Mouse (Mus musculus) intestine, embryonic 16.5 days (tissue): ENCODE results near the gene Rbck1. TPM values are rescaled to one million over a fixed set of nuclear protein-coding genes. Genes with fewer than 3 reads are reported as not detected.
"Not testable (repeated sequence)": the region's sequence is repeated elsewhere in the genome, so short reads cannot be mapped to it uniquely, and the experiment has no call there.

Experiments used
- ATAC-seq: fragments of 200-750 bp; cut with Nextera tagmentation; 2 replicates; pipeline ENCODE4 v1.8.0; 2017; ENCODE audit warnings: moderate TSS enrichment, moderate library complexity
- H3K27ac ChIP-seq: fragments of 300-500 bp; sonication (generic); 2 replicates; pipeline ENCODE4 v1.5.1; 2014; ENCODE audit warnings: mild to moderate bottlenecking, low read length
- H3K27me3 ChIP-seq: fragments of 300-500 bp; sonication (generic); replicated peaks from 2 replicates; pipeline ENCODE4 v1.6.1; 2014; ENCODE audit warnings: low read length, control low read depth, mixed read lengths; ENCODE audit not compliant: control insufficient read depth, insufficient read depth
- H3K36me3 ChIP-seq: fragments of 300-500 bp; sonication (generic); 2 replicates; pipeline ENCODE4 v1.6.1; 2014; ENCODE audit warnings: low read length, control low read depth; ENCODE audit not compliant: control insufficient read depth, insufficient read depth
- H3K4me1 ChIP-seq: fragments of 300-500 bp; sonication (generic); 2 replicates; pipeline ENCODE4 v1.6.1; 2014; ENCODE audit warnings: low read length, control low read depth, mixed read lengths; ENCODE audit not compliant: control insufficient read depth, insufficient read depth
- H3K4me2 ChIP-seq: fragments of 300-500 bp; sonication (generic); 2 replicates; pipeline ENCODE4 v1.6.1; 2014; ENCODE audit warnings: low read depth, low read length, control low read depth
- H3K4me3 ChIP-seq: fragments of 300-500 bp; sonication (generic); 2 replicates; pipeline ENCODE4 v1.5.1; 2014; ENCODE audit warnings: mild to moderate bottlenecking, low read length
- H3K9ac ChIP-seq: fragments of 300-500 bp; sonication (generic); 2 replicates; pipeline ENCODE4 v1.6.1; 2014; ENCODE audit warnings: low read depth, low read length
- H3K9me3 ChIP-seq: fragments of 300-500 bp; sonication (generic); 2 replicates; pipeline ENCODE4 v1.6.1; 2016; ENCODE audit warnings: low read length, control low read depth; ENCODE audit not compliant: control insufficient read depth
- WGBS: fragments of 180-500 bp; shearing (Covaris S2); extraction: QIAGEN DNeasy Blood & Tissue Kit; methylation state at CpG from one replicate; pipeline ENCODE4 v1.1.7; 2014; 5-methylcytosine and 5-hydroxymethylcytosine counted together
- polyA plus RNA-seq: library from polyadenylated mRNA; unstranded; fragments of >200 nt; fragmentation: Nextera tagmentation; extraction: Ambion mirVana; gene quantifications from 2 replicates; pipeline ENCODE4 v1.2.1, GENCODE M21; 2015

The Rbck1 gene
- polyA plus RNA-seq, 1 experiment from 2014 or later: 82.5 TPM

DNA sequence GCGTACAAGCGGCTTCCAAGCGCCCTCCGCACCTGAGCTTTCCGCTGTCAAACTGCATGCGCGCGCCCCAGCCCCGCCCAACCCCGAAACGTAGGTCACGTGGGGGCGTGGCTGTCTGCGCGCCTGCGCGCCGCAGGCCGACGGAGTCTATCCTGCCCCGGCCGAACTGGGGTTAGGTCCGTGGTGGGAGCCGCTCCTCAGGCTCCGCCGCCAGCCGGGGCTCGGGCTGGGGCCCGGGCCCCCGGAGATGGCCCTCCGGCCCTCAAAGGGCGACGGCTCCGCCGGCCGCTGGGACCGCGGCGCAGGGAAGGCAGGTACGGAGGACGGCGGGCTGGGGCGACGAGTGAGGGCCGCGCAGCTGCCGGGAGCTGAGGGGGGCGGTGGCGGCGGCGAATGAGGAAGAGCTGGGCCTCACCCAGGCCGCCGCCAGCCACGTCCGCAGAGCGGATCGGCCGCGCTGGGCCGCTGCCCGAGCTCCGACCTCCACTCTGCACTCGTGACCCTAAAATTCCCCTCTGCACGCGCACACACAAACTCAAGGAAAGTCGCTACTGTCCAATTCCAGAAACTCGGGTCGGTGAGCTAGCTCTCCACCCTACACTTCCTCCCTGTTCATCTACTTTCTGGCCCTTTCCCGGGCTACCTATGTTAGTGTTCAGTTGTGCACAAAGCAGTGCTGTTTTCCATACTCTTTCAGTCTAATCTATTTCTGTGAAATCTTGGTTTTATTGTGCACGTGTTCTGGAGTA lies 38.6 kb downstream of the Rbck1 start, which contains the start of gene Tbc1d20:
Tbc1d20 (plus strand) TSS at position 102 of the 749 bp plus-strand sequence.
- Histone ChIP-seq H3K9ac (peak within 1 kb of the TSS; percentile 96), H3K4me1 (peaks cover 16% of the 10 kb centered on the region), H3K4me2 (peak within 1 kb of the TSS; percentile 79), H3K4me3 (peak within 1 kb of the TSS; percentile 97), H3K27me3 (no peaks in the 10 kb centered on the region), H3K27ac (peak within 1 kb of the TSS; percentile 85), H3K36me3 (no peaks in the 10 kb centered on the region), H3K9me3 (no peaks in the 10 kb centered on the region)
- WGBS: under 1% methylated on average over 67 of the region's 70 CpGs
- ATAC-seq: peak; percentile 98

- H3K9ac ChIP-seq: peak overlapping the region; percentile 96
- WGBS: 1% methylated on average over 15 of the region's 15 CpGs
- peaks cover 16% of the 10 kb centered on the region for H3K4me1 ChIP-seq
- H3K36me3 ChIP-seq: no peaks in the 10 kb centered on the region
- peak overlapping the region; percentile 79 for H3K4me2 ChIP-seq
- H3K9me3 ChIP-seq: no peaks in the 10 kb centered on the region
- H3K27ac ChIP-seq: no peak overlapping the region
- peak; percentile 61 for ATAC-seq
- peak overlapping the region; percentile 97 for H3K4me3 ChIP-seq
- no peaks in the 10 kb centered on the region for H3K27me3 ChIP-seq
These were observed 39.2 kb downstream of the Rbck1 start for GRCm38 (mm10) chr2:152293179-152293726.

GRCm38 (mm10) chr2:152292475-152292874 lies 40.0 kb downstream of the Rbck1 start:
- H3K4me3 ChIP-seq: no peak overlapping the region
- no peak overlapping the region for H3K4me2 ChIP-seq
- H3K27me3 ChIP-seq: no peaks in the 10 kb centered on the region
- 82% methylated on average over 2 of the region's 2 CpGs for WGBS
- H3K9ac ChIP-seq: no peak overlapping the region
- H3K27ac ChIP-seq: no peak overlapping the region
- H3K36me3 ChIP-seq: no peaks in the 10 kb centered on the region
- H3K9me3 ChIP-seq: no peaks in the 10 kb centered on the region
- ATAC-seq: no peak
- H3K4me1 ChIP-seq: peaks cover 16% of the 10 kb centered on the region

DNA sequence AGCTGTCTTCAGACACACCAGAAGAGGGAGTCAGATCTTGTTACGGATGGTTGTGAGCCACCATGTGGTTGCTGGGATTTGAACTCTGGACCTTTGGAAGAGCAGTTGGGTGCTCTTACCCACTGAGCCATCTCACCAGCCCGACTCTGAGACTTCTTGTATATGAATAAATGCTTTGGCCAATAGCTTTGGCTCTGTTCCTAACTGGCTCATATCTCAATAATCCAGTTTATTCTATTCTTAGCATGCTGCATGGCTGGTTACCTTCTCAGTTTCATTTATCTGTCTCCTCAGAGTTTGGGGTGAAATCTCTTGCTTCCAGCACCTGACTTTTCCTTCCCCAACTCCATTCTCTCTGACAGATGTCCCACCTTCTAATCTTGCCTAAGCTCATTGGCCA lies 42.8 kb downstream of the Rbck1 start:
- 76% methylated on average over 1 of the region's 2 CpGs for WGBS
- H3K9ac ChIP-seq, H3K27me3 ChIP-seq, H3K4me3 ChIP-seq, H3K27ac ChIP-seq, H3K4me1 ChIP-seq, H3K4me2 ChIP-seq, H3K36me3 ChIP-seq, H3K9me3 ChIP-seq, ATAC-seq: not testable (repeated sequence)

GRCm38 (mm10) chr2:152288046-152288445 lies 44.4 kb downstream of the Rbck1 start:
- WGBS: 74% methylated on average over 8 of the region's 8 CpGs

DNA sequence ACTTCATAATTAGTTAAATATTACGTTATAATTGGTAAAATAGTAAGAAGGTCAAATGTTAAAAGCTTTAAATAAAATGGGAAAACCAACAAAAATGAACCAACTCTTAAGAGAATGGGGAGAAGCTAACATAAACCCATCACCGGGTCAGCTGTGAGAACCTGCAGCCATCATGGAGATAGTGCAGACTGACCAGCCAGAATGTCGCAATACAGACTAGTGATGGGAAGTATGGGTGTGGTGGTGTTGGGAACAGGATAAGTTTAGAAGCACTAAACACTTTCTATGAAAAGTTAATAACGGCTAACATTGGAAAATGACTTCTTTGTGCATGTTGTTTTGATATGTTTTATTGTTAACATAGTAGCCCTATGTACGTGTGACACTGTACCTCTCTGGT lies 44.9 kb downstream of the Rbck1 start:
- Histone ChIP-seq H3K9ac (no peak overlapping the region), H3K9me3 (no peaks in the 10 kb centered on the region), H3K4me1 (no peaks in the 10 kb centered on the region), H3K27ac (no peak overlapping the region), H3K36me3 (no peaks in the 10 kb centered on the region; the same call in 1 of the 2 replicates), H3K4me2 (no peak overlapping the region), H3K27me3 (no peaks in the 10 kb centered on the region), H3K4me3 (no peak overlapping the region)
- ATAC-seq: no peak
- 91% methylated on average over 5 of the region's 5 CpGs for WGBS

More at GRCm38 (mm10) chr2:152288046-152288445, 44.4 kb downstream of the Rbck1 start:
- ATAC-seq: peak; percentile 30; the same call in 1 of the 2 replicates
- H3K27me3 ChIP-seq: no peaks in the 10 kb centered on the region
- H3K9me3 ChIP-seq: no peaks in the 10 kb centered on the region
- peaks cover under 1% of the 10 kb centered on the region; the same call in 1 of the 2 replicates for H3K4me1 ChIP-seq
- no peak overlapping the region for H3K9ac ChIP-seq
- no peak overlapping the region for H3K27ac ChIP-seq
- H3K36me3 ChIP-seq: no peaks in the 10 kb centered on the region
- no peak overlapping the region for H3K4me3 ChIP-seq
- no peak overlapping the region for H3K4me2 ChIP-seq

- no peaks in the 10 kb centered on the region for H3K9me3 ChIP-seq
- no peak overlapping the region for H3K27ac ChIP-seq
- no peak overlapping the region for H3K4me3 ChIP-seq
- no peaks in the 10 kb centered on the region; the same call in 1 of the 2 replicates for H3K36me3 ChIP-seq
- H3K4me2 ChIP-seq: no peak overlapping the region
- ATAC-seq: no peak
- no peaks in the 10 kb centered on the region for H3K4me1 ChIP-seq
- no peak overlapping the region for H3K9ac ChIP-seq
- H3K27me3 ChIP-seq: no peaks in the 10 kb centered on the region
- WGBS: 69% methylated on average over 3 of the region's 3 CpGs
These were observed 51.0 kb downstream of the Rbck1 start for GRCm38 (mm10) chr2:152281407-152281806.

DNA sequence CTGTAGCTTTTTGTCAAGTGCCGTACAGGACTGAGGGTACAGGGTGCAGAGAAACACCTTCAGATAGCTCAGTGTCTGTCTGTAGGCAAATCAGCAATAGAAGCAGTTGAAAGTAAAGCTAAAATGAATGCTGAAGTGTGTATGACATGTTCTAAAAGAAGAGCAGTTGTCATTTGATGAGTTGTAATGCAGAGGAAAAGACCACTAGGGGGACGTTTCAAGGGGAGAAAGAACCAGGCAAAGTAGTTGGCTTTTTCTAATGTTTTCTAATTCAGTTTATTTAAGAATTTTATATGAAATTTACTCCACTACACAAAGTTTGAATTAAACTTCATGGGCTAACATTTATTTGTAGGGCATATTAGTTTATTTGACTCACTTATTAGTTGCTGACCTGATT lies 58.8 kb downstream of the Rbck1 start:
- Histone ChIP-seq H3K27me3 (no peaks in the 10 kb centered on the region), H3K4me2 (no peak overlapping the region), H3K9me3 (no peaks in the 10 kb centered on the region), H3K4me1 (no peaks in the 10 kb centered on the region), H3K36me3 (peaks cover 10% of the 10 kb centered on the region; the same call in 1 of the 2 replicates), H3K4me3 (no peak overlapping the region), H3K27ac (no peak overlapping the region), H3K9ac (no peak overlapping the region)
- ATAC-seq: no peak
- 79% methylated on average over 2 of the region's 2 CpGs for WGBS
